Mouse (Mus musculus) urinary bladder, postnatal 25 days (tissue): ENCODE measurements around the gene Tcp10a.
"Not testable (repeated sequence)": the region's sequence is repeated elsewhere in the genome, so short reads cannot be mapped to it uniquely, and the experiment has no call there.

ENCODE experiments used
- DNase-seq: peaks from one replicate; pipeline ENCODE4 v3.0.0; 2022; ENCODE audit warnings: low spot score

The Tcp10a gene

GRCm38 (mm10) chr17:7369401-7369800, 45.0 kb downstream of the Tcp10a start:
- not testable (repeated sequence) for DNase-seq

DNA sequence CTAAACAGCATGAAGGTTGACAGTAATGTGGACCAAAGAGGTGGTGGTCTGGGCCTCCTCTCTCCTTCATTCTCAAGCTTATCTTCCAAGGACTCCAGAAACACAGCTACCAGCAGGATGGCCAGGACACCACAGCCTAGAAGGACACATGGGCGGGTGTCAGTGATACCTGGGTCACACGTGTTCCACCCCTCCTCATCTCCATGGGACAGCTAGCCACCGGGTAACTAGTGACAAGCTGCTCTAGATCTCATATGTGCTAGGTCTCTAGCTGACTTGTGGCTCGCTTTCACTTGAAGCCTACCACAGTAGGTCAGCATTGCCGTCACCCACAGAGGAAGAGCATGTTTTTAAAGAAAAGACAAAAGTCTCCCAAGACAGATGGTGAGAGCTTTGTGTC, 47.4 kb downstream of the Tcp10a start, which contains the start of gene Gm49630:
Gene Gm49630, minus strand, starts transcription at position 101 of the 400 bp plus-strand sequence.
- not testable (repeated sequence) for DNase-seq

DNA sequence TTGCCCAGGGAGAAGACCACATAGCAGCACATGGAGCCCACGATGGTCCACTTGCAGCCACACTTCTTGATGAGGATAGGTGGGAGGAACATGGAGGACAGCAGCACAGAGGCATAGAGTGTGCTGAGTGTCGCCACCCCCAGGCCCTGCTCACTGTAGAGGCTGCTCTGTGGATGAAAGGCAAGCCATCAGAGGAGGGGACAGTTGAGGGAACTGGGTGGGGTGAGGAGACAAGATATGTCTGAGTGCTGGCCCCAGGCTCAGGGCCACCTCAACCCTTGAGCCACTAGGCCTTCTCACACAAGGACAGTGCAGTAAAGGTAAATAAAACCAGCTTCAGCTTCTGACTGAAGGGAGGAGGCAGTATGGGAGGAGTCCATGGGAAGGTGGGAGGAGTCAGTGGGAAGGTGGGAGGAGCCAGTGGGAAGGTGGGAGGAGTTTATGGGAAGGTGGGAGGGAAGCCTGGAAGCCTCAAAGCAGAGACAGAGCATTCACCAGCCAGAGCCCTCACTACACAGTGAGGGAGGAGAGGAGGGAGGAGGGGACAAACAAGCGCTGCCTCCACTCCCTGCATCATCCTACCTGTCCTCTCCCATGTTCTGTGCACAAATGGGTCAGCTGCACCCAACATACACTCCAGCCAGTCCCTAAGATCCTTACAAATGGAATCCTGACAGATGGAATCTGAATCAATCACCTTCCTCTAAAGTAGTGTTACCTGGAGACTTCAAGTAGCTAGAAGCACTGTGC, 52.7 kb downstream of the Tcp10a start:
- DNase-seq: not testable (repeated sequence)

GRCm38 (mm10) chr17:7377907-7378306, 53.5 kb downstream of the Tcp10a start:
- not testable (repeated sequence) for DNase-seq

DNA sequence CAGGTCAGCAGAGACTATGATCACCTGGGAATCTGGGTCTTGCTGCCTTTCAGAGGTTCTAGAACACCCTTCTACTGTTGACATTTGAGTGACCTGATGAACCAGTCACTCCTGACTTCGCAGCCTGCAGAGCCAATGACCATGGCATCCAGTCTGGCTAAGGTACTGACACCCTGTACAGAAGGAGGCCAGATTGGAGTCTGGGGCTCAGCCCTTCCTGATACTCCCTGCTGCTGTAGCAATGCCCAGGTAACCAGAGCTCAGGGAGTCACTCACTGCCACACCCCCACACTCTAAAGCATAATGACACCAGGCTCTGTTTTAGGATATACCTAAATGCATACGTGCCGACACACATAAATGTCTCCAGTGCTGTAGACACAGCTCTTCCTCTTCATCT, 58.3 kb downstream of the Tcp10a start:
- DNase-seq: not testable (repeated sequence)

DNA sequence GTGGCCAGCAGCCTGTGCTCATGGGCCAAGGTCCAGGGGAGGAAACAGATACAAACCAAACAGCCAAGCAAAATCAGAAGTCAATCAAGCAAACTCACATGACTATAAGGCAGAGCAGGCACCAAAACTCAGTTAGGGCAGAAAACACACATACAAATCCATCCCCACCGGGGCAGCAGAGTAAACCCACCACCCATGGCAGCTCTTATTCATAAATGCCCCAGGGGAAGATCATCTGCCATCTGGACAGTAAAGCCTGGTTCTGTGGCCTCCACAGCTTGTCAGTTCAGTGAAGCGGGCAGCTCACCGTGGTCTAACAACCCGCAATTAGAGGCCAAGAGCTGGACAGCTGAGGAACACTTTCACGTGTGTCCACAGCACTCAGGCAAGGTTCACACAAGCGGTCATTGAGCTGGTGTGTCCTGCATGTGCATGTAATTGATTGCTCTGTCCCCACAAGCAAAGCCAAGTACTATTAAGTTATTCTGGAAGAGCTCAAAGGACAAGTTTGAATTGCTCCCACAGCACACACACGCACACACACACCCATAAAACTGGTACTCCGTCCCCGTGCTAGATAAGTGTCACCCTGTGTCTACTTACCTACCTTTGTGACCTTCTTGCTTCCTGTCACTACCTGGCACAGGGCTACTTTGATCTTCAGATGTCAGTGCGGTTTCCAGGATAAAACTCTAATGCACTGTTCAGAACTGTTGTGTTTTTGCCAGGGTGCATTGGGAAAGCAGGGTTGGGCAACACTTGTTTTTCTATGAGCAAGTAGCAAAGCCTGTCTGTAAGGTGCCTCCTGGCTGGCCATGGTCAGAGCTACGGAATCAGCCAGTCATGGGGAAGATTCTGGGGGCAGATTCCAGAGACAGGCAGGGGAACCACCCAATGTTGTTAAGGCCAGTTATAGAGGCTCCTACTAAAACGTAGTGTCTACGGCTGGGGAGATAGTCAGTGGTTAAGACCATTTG, 59.0 kb downstream of the Tcp10a start:
- not testable (repeated sequence) for DNase-seq

DNA sequence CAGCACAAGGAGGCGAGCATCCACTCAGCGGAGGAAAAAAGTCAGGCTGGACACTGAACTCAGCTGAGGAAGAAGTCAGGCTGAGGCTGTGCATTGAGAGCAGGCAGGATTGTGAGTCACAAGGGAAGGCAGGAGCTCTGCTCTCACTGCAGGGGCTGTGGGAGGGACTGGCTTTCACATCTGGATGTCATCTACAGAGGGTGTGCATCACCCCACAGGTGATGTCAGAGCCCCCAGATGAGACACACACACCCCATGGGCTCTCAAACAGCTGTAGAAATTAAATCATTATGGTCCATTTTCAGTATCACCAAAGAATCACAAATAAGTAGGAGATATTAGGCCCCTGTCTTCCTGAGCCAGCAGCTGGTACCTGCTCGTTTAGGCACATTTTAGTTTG, 60.9 kb downstream of the Tcp10a start, which contains the start of gene Unc93a2:
Gene Unc93a2, minus strand, starts transcription at position 101 of the 400 bp plus-strand sequence.
- DNase-seq: not testable (repeated sequence)

DNA sequence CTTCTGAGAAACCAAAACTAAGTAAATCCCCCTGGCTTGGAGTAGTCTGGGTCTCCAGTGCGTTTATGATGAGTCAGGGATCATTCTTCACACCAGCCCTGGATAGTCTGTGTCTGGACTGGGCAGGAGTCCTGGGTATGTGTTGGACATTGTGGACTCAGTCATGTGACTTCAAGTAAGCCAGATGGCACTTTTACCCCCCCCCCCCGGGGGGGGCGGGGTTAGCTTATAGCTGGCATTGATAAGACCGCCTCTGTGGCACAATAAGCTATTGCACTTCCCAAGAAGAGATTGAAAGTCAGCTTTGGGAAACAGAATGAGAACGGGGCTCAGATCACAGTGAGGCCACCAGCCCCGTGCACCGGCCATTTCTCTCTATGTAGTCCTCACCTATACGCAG, 61.6 kb downstream of the Tcp10a start:
- not testable (repeated sequence) for DNase-seq

DNA sequence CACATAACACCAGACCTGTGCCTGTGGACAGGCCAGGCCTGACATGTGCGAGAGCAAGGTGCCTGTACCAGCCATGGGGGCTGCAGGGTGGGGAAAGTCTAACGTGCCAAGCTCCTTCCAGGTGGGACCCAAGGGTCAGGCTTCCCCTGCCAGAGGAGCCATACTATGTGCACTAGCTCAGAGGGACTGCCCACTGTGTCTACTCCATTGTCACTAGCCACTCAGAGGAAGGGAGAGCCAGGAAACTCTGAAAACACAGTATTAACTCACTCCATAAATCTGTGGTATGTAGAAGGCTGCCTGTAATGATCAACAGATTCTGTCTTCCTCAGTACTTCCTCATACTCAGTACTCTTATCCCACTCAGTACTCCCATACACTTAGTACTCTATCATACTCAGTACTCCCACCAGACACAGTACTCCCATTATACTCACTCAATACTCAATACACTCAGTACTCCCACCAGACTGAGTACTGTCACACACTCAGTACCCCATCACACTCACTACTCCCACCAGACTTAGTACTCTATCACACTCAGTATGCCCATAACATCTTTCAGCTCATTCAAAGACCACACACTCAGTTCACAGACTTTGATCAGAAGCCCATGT, 64.0 kb downstream of the Tcp10a start:
- DNase-seq: not testable (repeated sequence)

DNA sequence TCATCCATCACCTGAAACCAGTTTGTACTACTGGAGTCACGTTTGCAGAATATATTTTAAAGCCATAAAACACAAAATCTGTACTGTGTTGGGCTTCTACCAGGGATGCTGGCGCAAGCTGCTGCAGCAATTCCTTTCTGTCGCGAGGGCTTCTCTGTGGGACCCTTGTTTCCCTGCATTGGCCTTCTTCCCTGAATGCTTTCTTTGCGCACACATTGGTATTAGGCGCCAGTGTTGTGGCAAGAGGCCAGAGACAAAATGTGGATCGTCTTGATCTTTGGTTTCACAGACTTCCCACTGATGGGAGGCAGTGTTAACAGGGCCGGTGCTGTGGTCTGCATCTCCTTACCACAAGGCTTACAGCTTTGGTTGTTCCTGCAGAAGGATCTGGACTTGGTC, 64.5 kb downstream of the Tcp10a start:
- not testable (repeated sequence) for DNase-seq

- DNase-seq: not testable (repeated sequence)
Measured at GRCm38 (mm10) chr17:7389898-7390297, 65.5 kb downstream of the Tcp10a start.

- DNase-seq: not testable (repeated sequence)
Measured at GRCm38 (mm10) chr17:7395116-7395515, 70.7 kb downstream of the Tcp10a start.
